Mouse (Mus musculus) ES-Bruce4 (cell line): Measurements from ENCODE around the gene Shisa9.

Experiments used
- CTCF ChIP-seq: IDR thresholded peaks from one replicate; pipeline ENCODE4 v1.8.1; 2011; ENCODE audit warnings: low read depth, low read length
- POLR2A ChIP-seq: IDR thresholded peaks from one replicate; pipeline ENCODE4 v1.8.1; 2011; ENCODE audit warnings: low read length; ENCODE audit not compliant: insufficient read depth

- TF ChIP-seq CTCF (no peak), POLR2A (no peak)
Observed at GRCm38 (mm10) chr16:12209355-12209754, 225.4 kb downstream of the Shisa9 start.
